Mouse (Mus musculus) embryonic facial prominence, embryonic 12.5 days (tissue): Measurements from ENCODE around the gene Ppil3. TPM values are rescaled to one million over a fixed set of nuclear protein-coding genes. Genes with fewer than 3 reads are reported as not detected.

ENCODE experiments used
- ATAC-seq: fragments of 200-750 bp; cut with Nextera tagmentation; 2 replicates; pipeline ENCODE4 v1.8.0; 2017; ENCODE audit not compliant: insufficient number of reproducible peaks, insufficient read depth, low FRiP score, low TSS enrichment
- H3K27ac ChIP-seq: fragments of 300-500 bp; sonication (generic); 2 replicates; pipeline ENCODE4 v1.5.1; 2016; ENCODE audit warnings: mild to moderate bottlenecking
- H3K27me3 ChIP-seq: fragments of 300-500 bp; sonication (generic); 2 replicates; pipeline ENCODE4 v1.6.1; 2016; ENCODE audit warnings: mild to moderate bottlenecking, moderate library complexity
- H3K36me3 ChIP-seq: fragments of 300-500 bp; sonication (generic); 2 replicates; pipeline ENCODE4 v1.6.1; 2016; ENCODE audit warnings: mild to moderate bottlenecking
- H3K4me1 ChIP-seq: fragments of 300-500 bp; sonication (generic); 2 replicates; pipeline ENCODE4 v1.6.1; 2016
- H3K4me2 ChIP-seq: fragments of 300-500 bp; sonication (generic); replicated peaks from 2 replicates; pipeline ENCODE4 v1.6.1; 2016; ENCODE audit warnings: mild to moderate bottlenecking, moderate library complexity
- H3K4me3 ChIP-seq: fragments of 300-500 bp; sonication (generic); 2 replicates; pipeline ENCODE4 v1.5.1; 2016; ENCODE audit warnings: mild to moderate bottlenecking
- H3K9ac ChIP-seq: fragments of 300-500 bp; sonication (generic); 2 replicates; pipeline ENCODE4 v1.6.1; 2016; ENCODE audit warnings: mild to moderate bottlenecking, moderate library complexity
- H3K9me3 ChIP-seq: fragments of 300-500 bp; sonication (generic); 2 replicates; pipeline ENCODE4 v1.6.1; 2016; ENCODE audit warnings: mild to moderate bottlenecking, moderate library complexity
- WGBS: fragments of 180-500 bp; shearing (Covaris S2); methylation state at CpG from one replicate; pipeline ENCODE4 v1.1.7; 2016; 5-methylcytosine and 5-hydroxymethylcytosine counted together
- polyA plus RNA-seq: library from polyadenylated mRNA; unstranded; fragments of >200 nt; fragmentation: Nextera tagmentation; extraction: Ambion mirVana; gene quantifications from 2 replicates; pipeline ENCODE4 v1.2.1, GENCODE M21; 2016

The Ppil3 gene
- polyA plus RNA-seq, 1 experiment from 2014 or later: 59.4 TPM

- H3K27ac ChIP-seq: no peak overlapping the region
- H3K9ac ChIP-seq: no peak overlapping the region
- H3K9me3 ChIP-seq: no peaks in the 10 kb centered on the region
- no peak for ATAC-seq
- H3K27me3 ChIP-seq: no peaks in the 10 kb centered on the region
- H3K4me1 ChIP-seq: no peaks in the 10 kb centered on the region
- no peak overlapping the region for H3K4me3 ChIP-seq
- H3K36me3 ChIP-seq: no peaks in the 10 kb centered on the region
- WGBS: 74% methylated on average over 5 of the region's 5 CpGs
- H3K4me2 ChIP-seq: no peak overlapping the region
These were observed 62.6 kb downstream of the Ppil3 start for GRCm38 (mm10) chr1:58382586-58383281.

Other genes with a start within 250 kb of the Ppil3 start
- 0.14 TPM in 2 replicates for gene Aox4, start 235.1 kb downstream of the Ppil3 start, polyA plus RNA-seq
- gene Aox2, start 167.2 kb downstream of the Ppil3 start, polyA plus RNA-seq: 0.09 and 0.15 TPM in 2 replicates
- gene Bzw1, start 52.6 kb downstream of the Ppil3 start, polyA plus RNA-seq: 374 and 417 TPM in 2 replicates
- gene Clk1, start 21.4 kb downstream of the Ppil3 start, polyA plus RNA-seq: 222 and 233 TPM in 2 replicates
- 56.0 and 56.8 TPM in 2 replicates for gene Nif3l1, start 335 bp downstream of the Ppil3 start, polyA plus RNA-seq
- 39.8 and 40.4 TPM in 2 replicates for gene Orc2, start 59.6 kb upstream of the Ppil3 start, polyA plus RNA-seq
- gene Fam126b, start 140.8 kb upstream of the Ppil3 start, polyA plus RNA-seq: 8.1 and 9.3 TPM in 2 replicates
- 151 and 153 TPM in 2 replicates for gene Ndufb3, start 140.9 kb upstream of the Ppil3 start, polyA plus RNA-seq